Mouse (Mus musculus): Measurements from ENCODE around the gene Foxc1.

The Foxc1 gene

GRCm38 (mm10) chr13:31806890-31807735, 680 bp downstream of the Foxc1 start:
- peak; percentile 50 for DNase-seq (ENCODE audit: low spot score)

- DNase-seq (ENCODE audit: low spot score), result no peak
Observed at GRCm38 (mm10) chr13:31807736-31808115, 1.3 kb downstream of the Foxc1 start.

- DNase-seq (ENCODE audit: low spot score), result peak; percentile 54
Observed at GRCm38 (mm10) chr13:31808116-31808803, 1.8 kb downstream of the Foxc1 start.

- no peak for DNase-seq (ENCODE audit: low spot score)
Observed at GRCm38 (mm10) chr13:31808804-31809420, 2.5 kb downstream of the Foxc1 start.

GRCm38 (mm10) chr13:31809701-31810100, 3.3 kb downstream of the Foxc1 start:
- no peak for DNase-seq (ENCODE audit: low spot score)

GRCm38 (mm10) chr13:31810375-31810692, 3.9 kb downstream of the Foxc1 start:
- DNase-seq (ENCODE audit: low spot score), result no peak

GRCm38 (mm10) chr13:31810693-31811541, 4.5 kb downstream of the Foxc1 start:
- DNase-seq (ENCODE audit: low spot score), result peak; percentile 48

GRCm38 (mm10) chr13:31811542-31812021, 5.1 kb downstream of the Foxc1 start:
- no peak for DNase-seq (ENCODE audit: low spot score)

- DNase-seq (ENCODE audit: low spot score), result no peak
Observed at GRCm38 (mm10) chr13:31812701-31813100, 6.3 kb downstream of the Foxc1 start.

- no peak for DNase-seq (ENCODE audit: low spot score)
Observed at GRCm38 (mm10) chr13:31815383-31816003, 9.1 kb downstream of the Foxc1 start.

- no peak for DNase-seq (ENCODE audit: low spot score)
Observed at GRCm38 (mm10) chr13:31818337-31818736, 11.9 kb downstream of the Foxc1 start.

GRCm38 (mm10) chr13:31819664-31820405, 13.4 kb downstream of the Foxc1 start:
- no peak for DNase-seq (ENCODE audit: low spot score)

- DNase-seq (ENCODE audit: low spot score), result peak; percentile 60
Observed at GRCm38 (mm10) chr13:31820587-31821017, 14.2 kb downstream of the Foxc1 start.

GRCm38 (mm10) chr13:31821050-31821449, 14.6 kb downstream of the Foxc1 start:
- no peak for DNase-seq (ENCODE audit: low spot score)

GRCm38 (mm10) chr13:31823316-31823715, 16.9 kb downstream of the Foxc1 start:
- DNase-seq (ENCODE audit: low spot score), result no peak

GRCm38 (mm10) chr13:31825180-31825579, 18.7 kb downstream of the Foxc1 start:
- DNase-seq (ENCODE audit: low spot score), result no peak

- DNase-seq (ENCODE audit: low spot score), result no peak
Observed at GRCm38 (mm10) chr13:31827160-31827559, 20.7 kb downstream of the Foxc1 start.

- no peak for DNase-seq (ENCODE audit: low spot score)
Observed at GRCm38 (mm10) chr13:31827820-31828332, 21.4 kb downstream of the Foxc1 start.

- DNase-seq (ENCODE audit: low spot score), result no peak
Observed at GRCm38 (mm10) chr13:31828446-31828845, 22.0 kb downstream of the Foxc1 start.

- DNase-seq (ENCODE audit: low spot score), result no peak
Observed at GRCm38 (mm10) chr13:31830332-31830731, 23.9 kb downstream of the Foxc1 start.
